Mouse (Mus musculus): ENCODE data around the gene Pef1. TPM values are rescaled to one million over a fixed set of nuclear protein-coding genes. Genes with fewer than 3 reads are reported as not detected.
A peak's percentile ranks its signal among the peaks of the same experiment; 100 is the strongest.

The Pef1 gene
- polyA plus RNA-seq, 1 experiment from 2014 or later: 68.0 TPM

- Histone ChIP-seq H3K4me2 (no peak overlapping the region), H3K27ac (no peak overlapping the region), H3K27me3 (peaks cover 23% of the 10 kb centered on the region), H3K4me3 (no peak overlapping the region), H3K9ac (no peak overlapping the region), H3K9me3 (replicated peaks) (no peaks in the 10 kb centered on the region), H3K36me3 (ENCODE audit: poor library complexity, severe bottlenecking) (no peaks in the 10 kb centered on the region), H3K4me1 (peaks cover 28% of the 10 kb centered on the region)
- no peak for ATAC-seq
- WGBS: 78% methylated on average over 12 of the region's 12 CpGs
Observed at GRCm38 (mm10) chr4:130103632-130104031, 1.3 kb downstream of the Pef1 start.

GRCm38 (mm10) chr4:130104584-130104983, 2.2 kb downstream of the Pef1 start:
- Histone ChIP-seq H3K36me3 (ENCODE audit: poor library complexity, severe bottlenecking) (no peaks in the 10 kb centered on the region), H3K4me2 (no peak overlapping the region), H3K9ac (no peak overlapping the region), H3K27me3 (peaks cover 18% of the 10 kb centered on the region), H3K27ac (no peak overlapping the region), H3K9me3 (replicated peaks) (no peaks in the 10 kb centered on the region), H3K4me1 (peaks cover 32% of the 10 kb centered on the region), H3K4me3 (no peak overlapping the region)
- WGBS: 85% methylated on average over 4 of the region's 4 CpGs
- ATAC-seq: no peak

GRCm38 (mm10) chr4:130107065-130107443, 4.7 kb downstream of the Pef1 start:
- peak overlapping the region; percentile 73 for H3K4me2 ChIP-seq
- H3K4me3 ChIP-seq: peak overlapping the region; percentile 69
- H3K27ac ChIP-seq: no peak overlapping the region
- 0 out of 2 replicates have a peak, but pooled peaks cover 8% of the 10 kb centered on the region for H3K27me3 ChIP-seq
- no peak overlapping the region for H3K9ac ChIP-seq
- WGBS: 12% methylated on average over 14 of the region's 14 CpGs
- ATAC-seq: peak; percentile 67
- no peaks in the 10 kb centered on the region for H3K36me3 ChIP-seq (ENCODE audit: poor library complexity, severe bottlenecking)
- H3K4me1 ChIP-seq: peaks cover 21% of the 10 kb centered on the region
- no peaks in the 10 kb centered on the region for H3K9me3 ChIP-seq (replicated peaks)

DNA sequence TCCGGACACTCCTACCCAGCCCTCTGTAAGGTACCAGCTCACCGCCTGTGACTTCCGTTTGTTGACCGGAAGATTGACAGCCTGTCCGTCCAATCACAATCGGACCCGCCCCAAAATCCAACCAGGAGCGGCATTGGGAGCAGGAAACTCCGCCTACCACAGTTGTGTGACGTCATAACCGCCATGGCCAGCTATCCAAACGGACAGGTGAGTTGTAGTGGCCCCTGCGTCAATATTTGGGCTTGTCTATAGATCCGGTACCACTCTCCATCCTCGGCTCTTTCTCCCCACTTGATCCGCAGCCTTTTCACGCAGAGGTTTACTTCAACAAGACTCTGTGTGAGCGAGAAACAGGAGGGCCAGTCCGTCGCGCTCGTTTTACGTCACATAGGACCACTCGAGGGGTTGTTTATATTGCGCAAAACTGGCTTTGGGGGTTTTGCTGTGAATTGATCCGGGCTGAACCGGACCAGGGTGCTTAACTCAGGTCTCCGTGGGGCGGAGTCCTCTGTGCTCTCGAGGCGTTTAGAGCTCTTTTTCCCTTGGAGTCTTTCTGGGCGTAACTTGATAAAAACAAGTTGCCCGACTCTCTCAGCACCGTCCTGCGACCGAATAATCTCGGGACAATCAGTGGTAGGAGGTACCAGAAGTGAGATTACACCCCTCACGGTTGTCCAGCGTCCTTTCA, 5.2 kb downstream of the Pef1 start:
- Histone ChIP-seq H3K36me3 (ENCODE audit: poor library complexity, severe bottlenecking) (no peaks in the 10 kb centered on the region), H3K27ac (no peak overlapping the region), H3K9ac (peak overlapping the region; percentile 66), H3K9me3 (replicated peaks) (no peaks in the 10 kb centered on the region), H3K4me1 (peaks cover 16% of the 10 kb centered on the region), H3K27me3 (0 out of 2 replicates have a peak, but pooled peaks cover 8% of the 10 kb centered on the region), H3K4me2 (peak overlapping the region; percentile 73), H3K4me3 (peak overlapping the region; percentile 69)
- under 1% methylated on average over 39 of the region's 39 CpGs for WGBS
- ATAC-seq: peak; percentile 99

GRCm38 (mm10) chr4:130108929-130109328, 6.6 kb downstream of the Pef1 start:
- Histone ChIP-seq H3K36me3 (ENCODE audit: poor library complexity, severe bottlenecking) (no peaks in the 10 kb centered on the region), H3K4me2 (no peak overlapping the region), H3K4me1 (peaks cover 16% of the 10 kb centered on the region), H3K27ac (no peak overlapping the region), H3K9me3 (replicated peaks) (no peaks in the 10 kb centered on the region), H3K27me3 (0 out of 2 replicates have a peak, but pooled peaks cover 8% of the 10 kb centered on the region), H3K4me3 (no peak overlapping the region), H3K9ac (no peak overlapping the region)
- WGBS: 86% methylated on average over 3 of the region's 3 CpGs
- ATAC-seq: no peak

DNA sequence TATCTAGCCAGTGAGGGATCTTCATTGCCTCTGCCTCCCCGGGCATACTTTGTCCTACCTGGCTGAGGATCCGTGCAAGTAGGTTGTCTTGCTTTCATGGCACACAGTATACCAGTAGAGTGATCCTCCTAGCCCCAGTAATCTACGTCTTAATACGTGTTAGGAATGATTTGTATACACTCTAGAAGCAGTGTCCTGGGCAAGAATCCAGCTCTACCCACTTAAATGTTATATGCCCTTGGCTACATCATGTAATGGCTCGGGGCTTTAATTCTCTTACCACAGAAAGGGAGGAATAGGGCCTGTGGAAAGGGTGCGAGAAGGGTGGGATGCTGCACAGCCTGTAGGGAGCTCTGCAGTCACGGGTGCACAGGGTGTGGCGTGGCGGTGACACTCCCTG, 7.3 kb downstream of the Pef1 start:
- Histone ChIP-seq H3K36me3 (ENCODE audit: poor library complexity, severe bottlenecking) (no peaks in the 10 kb centered on the region), H3K9me3 (replicated peaks) (no peaks in the 10 kb centered on the region), H3K4me2 (no peak overlapping the region), H3K9ac (no peak overlapping the region), H3K27ac (no peak overlapping the region), H3K4me3 (no peak overlapping the region), H3K4me1 (peaks cover 16% of the 10 kb centered on the region), H3K27me3 (0 out of 2 replicates have a peak, but pooled peaks cover 8% of the 10 kb centered on the region)
- WGBS: 95% methylated on average over 9 of the region's 9 CpGs
- no peak for ATAC-seq

- Histone ChIP-seq H3K9me3 (replicated peaks) (no peaks in the 10 kb centered on the region), H3K27me3 (0 out of 2 replicates have a peak, but pooled peaks cover 6% of the 10 kb centered on the region), H3K36me3 (ENCODE audit: poor library complexity, severe bottlenecking) (no peaks in the 10 kb centered on the region), H3K9ac (no peak overlapping the region), H3K4me3 (no peak overlapping the region), H3K4me1 (peaks cover 16% of the 10 kb centered on the region), H3K27ac (no peak overlapping the region), H3K4me2 (no peak overlapping the region)
- WGBS: 88% methylated on average over 7 of the region's 7 CpGs
- no peak for ATAC-seq
Observed at GRCm38 (mm10) chr4:130110091-130110490, 7.7 kb downstream of the Pef1 start.

GRCm38 (mm10) chr4:130112299-130112698, 9.9 kb downstream of the Pef1 start:
- ATAC-seq: no peak
- H3K4me2 ChIP-seq: no peak overlapping the region
- 84% methylated on average over 7 of the region's 7 CpGs for WGBS
- H3K9ac ChIP-seq: no peak overlapping the region
- H3K4me1 ChIP-seq: peaks cover 12% of the 10 kb centered on the region
- no peaks in the 10 kb centered on the region for H3K27me3 ChIP-seq
- peaks cover 6% of the 10 kb centered on the region; the same call in 1 of the 2 replicates for H3K36me3 ChIP-seq (ENCODE audit: poor library complexity, severe bottlenecking)
- H3K4me3 ChIP-seq: no peak overlapping the region
- no peak overlapping the region for H3K27ac ChIP-seq
- no peaks in the 10 kb centered on the region for H3K9me3 ChIP-seq (replicated peaks)

DNA sequence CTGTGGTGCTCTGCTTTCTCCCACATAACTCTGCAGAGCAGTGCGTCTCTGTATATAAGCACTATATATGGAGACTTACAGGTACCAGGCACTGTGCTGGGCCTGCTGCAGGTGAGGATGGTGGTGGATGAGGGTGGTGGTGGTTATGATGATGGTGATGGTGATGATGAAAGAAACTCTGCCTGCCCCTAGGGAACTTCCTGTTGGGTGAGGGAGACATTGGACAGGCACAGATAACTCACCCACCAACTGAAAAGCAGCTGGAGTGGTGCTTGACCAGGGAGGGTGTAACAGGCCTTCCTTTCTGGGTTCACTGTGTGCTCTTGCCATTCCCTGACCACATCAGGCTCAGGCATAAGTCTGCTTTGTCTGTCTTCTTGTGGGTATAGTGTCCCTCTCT, 10.4 kb downstream of the Pef1 start:
- ATAC-seq: no peak
- no peak overlapping the region for H3K27ac ChIP-seq
- 100% methylated on average over 1 of the region's 1 CpGs for WGBS
- H3K4me2 ChIP-seq: no peak overlapping the region
- peaks cover 7% of the 10 kb centered on the region; the same call in 1 of the 2 replicates for H3K36me3 ChIP-seq (ENCODE audit: poor library complexity, severe bottlenecking)
- H3K27me3 ChIP-seq: no peaks in the 10 kb centered on the region
- H3K9me3 ChIP-seq (replicated peaks): no peaks in the 10 kb centered on the region
- H3K9ac ChIP-seq: no peak overlapping the region
- no peak overlapping the region for H3K4me3 ChIP-seq
- peaks cover 12% of the 10 kb centered on the region for H3K4me1 ChIP-seq

DNA sequence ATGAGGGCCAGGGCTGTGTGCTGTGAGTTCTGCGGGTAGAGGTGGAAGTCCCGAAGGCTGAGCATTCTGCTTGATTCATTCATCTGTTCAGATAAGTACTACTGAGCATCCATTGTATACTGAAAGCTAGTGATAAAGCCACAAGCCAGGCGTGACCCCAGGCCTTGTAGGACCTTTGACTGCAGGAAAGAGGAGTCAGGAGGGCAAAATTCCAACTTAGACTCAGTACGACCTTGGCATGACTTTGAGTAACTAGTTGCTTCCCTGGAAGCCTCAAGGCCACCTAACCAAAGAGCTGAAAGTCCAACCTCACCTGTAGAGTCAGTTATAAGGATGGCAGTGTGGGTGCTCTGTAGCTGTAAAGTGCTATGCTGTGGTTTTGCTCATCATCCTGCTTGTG, 18.4 kb downstream of the Pef1 start:
- Histone ChIP-seq H3K36me3 (ENCODE audit: poor library complexity, severe bottlenecking) (peaks cover 53% of the 10 kb centered on the region), H3K27ac (no peak overlapping the region), H3K27me3 (no peaks in the 10 kb centered on the region), H3K4me3 (no peak overlapping the region), H3K9ac (no peak overlapping the region), H3K4me1 (no peaks in the 10 kb centered on the region), H3K9me3 (replicated peaks) (no peaks in the 10 kb centered on the region), H3K4me2 (no peak overlapping the region)
- ATAC-seq: no peak
- WGBS: 86% methylated on average over 4 of the region's 4 CpGs

GRCm38 (mm10) chr4:130121560-130121959, 19.2 kb downstream of the Pef1 start:
- H3K27me3 ChIP-seq: no peaks in the 10 kb centered on the region
- WGBS: 72% methylated on average over 8 of the region's 8 CpGs
- H3K4me3 ChIP-seq: no peak overlapping the region
- H3K9ac ChIP-seq: no peak overlapping the region
- no peak overlapping the region for H3K4me2 ChIP-seq
- peaks cover 61% of the 10 kb centered on the region for H3K36me3 ChIP-seq (ENCODE audit: poor library complexity, severe bottlenecking)
- no peaks in the 10 kb centered on the region for H3K9me3 ChIP-seq (replicated peaks)
- no peak overlapping the region for H3K27ac ChIP-seq
- no peak for ATAC-seq
- H3K4me1 ChIP-seq: no peaks in the 10 kb centered on the region

- H3K36me3 ChIP-seq (ENCODE audit: poor library complexity, severe bottlenecking): peaks cover 71% of the 10 kb centered on the region
- 85% methylated on average over 5 of the region's 5 CpGs for WGBS
Observed at GRCm38 (mm10) chr4:130123020-130123419, 20.7 kb downstream of the Pef1 start.

GRCm38 (mm10) chr4:130124110-130124509, 21.8 kb downstream of the Pef1 start:
- H3K36me3 ChIP-seq (ENCODE audit: poor library complexity, severe bottlenecking): peaks cover 76% of the 10 kb centered on the region

More at GRCm38 (mm10) chr4:130123020-130123419, 20.7 kb downstream of the Pef1 start:
- Histone ChIP-seq H3K9me3 (replicated peaks) (no peaks in the 10 kb centered on the region), H3K4me3 (no peak overlapping the region), H3K4me1 (no peaks in the 10 kb centered on the region), H3K27me3 (no peaks in the 10 kb centered on the region), H3K4me2 (no peak overlapping the region), H3K9ac (no peak overlapping the region), H3K27ac (no peak overlapping the region)
- no peak for ATAC-seq

More at GRCm38 (mm10) chr4:130124110-130124509, 21.8 kb downstream of the Pef1 start:
- no peak overlapping the region for H3K9ac ChIP-seq
- no peaks in the 10 kb centered on the region for H3K27me3 ChIP-seq
- 89% methylated on average over 4 of the region's 4 CpGs for WGBS
- no peak for ATAC-seq
- H3K4me3 ChIP-seq: no peak overlapping the region
- H3K27ac ChIP-seq: no peak overlapping the region
- no peaks in the 10 kb centered on the region for H3K4me1 ChIP-seq
- H3K9me3 ChIP-seq (replicated peaks): no peaks in the 10 kb centered on the region
- H3K4me2 ChIP-seq: no peak overlapping the region

Measured in forebrain, embryonic 13.5 days (tissue).